Mouse (Mus musculus): Measurements from ENCODE around the gene Usp22. TPM values are rescaled to one million over a fixed set of nuclear protein-coding genes. Genes with fewer than 3 reads are reported as not detected.
"Not testable (repeated sequence)": the region's sequence is repeated elsewhere in the genome, so short reads cannot be mapped to it uniquely, and the experiment has no call there.

Usp22 gene
- polyA plus RNA-seq, 1 experiment from 2014 or later, result 87.8 TPM

DNA sequence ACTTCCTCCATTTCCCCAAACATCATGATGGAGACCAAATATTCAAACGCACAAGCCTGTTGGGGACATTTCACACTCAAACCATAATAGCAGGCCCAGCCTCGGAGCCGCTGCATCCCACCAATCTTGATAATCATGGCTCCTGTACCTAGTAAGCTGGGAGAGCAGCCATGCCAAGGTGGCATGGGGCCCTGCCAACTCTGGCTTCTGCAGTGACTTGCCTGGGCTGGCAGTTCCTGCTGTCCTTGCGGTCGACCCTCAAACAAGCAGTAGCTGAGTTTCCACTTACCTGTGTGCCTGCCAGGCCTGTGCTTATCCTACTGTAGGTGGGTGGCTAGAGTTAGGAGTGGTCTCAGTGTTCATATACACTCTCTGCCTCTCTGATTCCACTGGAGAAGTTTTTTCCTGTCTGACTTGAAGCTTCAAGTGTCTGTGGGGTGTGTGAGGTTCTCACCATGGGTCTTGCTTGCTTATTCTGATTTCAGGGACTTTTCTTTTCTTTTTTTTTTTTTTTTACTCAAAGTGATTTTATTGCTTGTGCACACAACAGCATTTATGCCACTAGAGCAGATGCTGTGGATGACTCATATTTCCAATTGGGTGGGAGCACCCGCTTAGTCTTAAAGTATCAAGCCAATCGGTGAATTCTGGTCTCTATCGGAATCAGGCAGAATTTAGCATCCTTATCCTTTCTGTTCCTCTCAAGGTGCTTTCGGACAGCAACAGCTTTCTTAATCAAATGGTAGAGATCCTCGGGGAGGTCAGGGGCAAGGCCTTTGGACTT lies 30.5 kb upstream of the Usp22 start:
- ChIA-PET CTCF (no interaction called here), POLR2A (interaction anchor here (0.6 kb wide), 1 partner anchor 515 kb away, joined by 3 read pairs; the partner anchor contains the start of gene Slc5a10)
- H3K27me3 ChIP-seq, result peaks cover 17% of the 10 kb centered on the region
- in situ Hi-C loops (cut with MboI; ENCODE audit: low pct_unique_long_range_greater_than_20kb), result no loop called here
- TF ChIP-seq CTCF (IDR thresholded peaks at IDR 0.05), result no peak
- no peak for DNase-seq (ENCODE audit: low read depth, low spot score)
- ATAC-seq, result no peak

DNA sequence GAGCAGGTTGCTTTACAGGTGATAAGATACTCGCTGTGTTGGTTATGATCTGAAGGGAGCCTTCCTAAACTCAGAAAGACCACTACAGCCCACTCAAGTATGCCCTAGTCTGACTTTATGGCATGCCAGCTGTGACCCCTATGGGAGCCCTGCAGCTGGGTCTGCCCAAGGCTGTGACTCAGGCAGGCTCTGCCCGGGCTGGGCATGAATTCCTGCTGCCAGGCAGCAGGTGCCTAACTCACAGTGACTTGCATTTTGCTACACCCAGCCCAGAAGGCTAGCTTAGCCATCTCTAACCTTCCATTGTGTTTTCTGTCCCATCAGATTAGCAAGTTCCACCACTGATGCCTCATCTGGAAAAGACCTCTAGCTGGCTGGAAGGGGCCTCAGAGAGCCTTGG lies 28.0 kb upstream of the Usp22 start:
- DNase-seq (ENCODE audit: low read depth, low spot score) (no peak), ATAC-seq (no peak)
- in situ Hi-C loops (cut with MboI; ENCODE audit: low pct_unique_long_range_greater_than_20kb), result no loop called here
- ChIA-PET POLR2A (no interaction called here), CTCF (interaction anchor here (0.8 kb wide), 1 partner anchor 12 kb away, joined by 3 read pairs; no protein-coding TSS in a partner anchor)
- peaks cover 4% of the 10 kb centered on the region for H3K27me3 ChIP-seq
- no peak for TF ChIP-seq CTCF (IDR thresholded peaks at IDR 0.05)

DNA sequence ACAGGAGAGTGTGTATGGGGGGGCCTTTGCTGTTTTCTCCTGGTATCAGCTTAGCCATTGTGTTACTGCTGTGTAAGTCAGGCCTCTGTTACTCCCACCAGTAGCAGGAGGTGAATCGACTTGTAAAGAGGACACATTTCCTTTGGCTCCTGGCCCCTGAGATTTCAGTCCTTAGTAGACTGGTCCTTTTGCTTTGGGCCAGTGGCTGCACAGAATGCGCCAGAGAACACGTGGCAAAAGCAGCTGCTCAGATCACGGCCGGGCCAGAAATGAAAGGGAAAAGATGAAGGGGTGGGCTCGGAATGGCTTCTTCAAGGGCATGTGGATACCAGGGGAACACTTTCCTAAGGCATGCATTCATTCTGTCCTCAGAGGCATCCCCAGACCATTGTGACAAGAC lies 27.3 kb upstream of the Usp22 start:
- no peak for TF ChIP-seq CTCF (IDR thresholded peaks at IDR 0.05)
- ChIA-PET POLR2A (no interaction called here), CTCF (interaction anchor here (0.8 kb wide), 1 partner anchor 11 kb away, joined by 3 read pairs; no protein-coding TSS in a partner anchor)

DNA sequence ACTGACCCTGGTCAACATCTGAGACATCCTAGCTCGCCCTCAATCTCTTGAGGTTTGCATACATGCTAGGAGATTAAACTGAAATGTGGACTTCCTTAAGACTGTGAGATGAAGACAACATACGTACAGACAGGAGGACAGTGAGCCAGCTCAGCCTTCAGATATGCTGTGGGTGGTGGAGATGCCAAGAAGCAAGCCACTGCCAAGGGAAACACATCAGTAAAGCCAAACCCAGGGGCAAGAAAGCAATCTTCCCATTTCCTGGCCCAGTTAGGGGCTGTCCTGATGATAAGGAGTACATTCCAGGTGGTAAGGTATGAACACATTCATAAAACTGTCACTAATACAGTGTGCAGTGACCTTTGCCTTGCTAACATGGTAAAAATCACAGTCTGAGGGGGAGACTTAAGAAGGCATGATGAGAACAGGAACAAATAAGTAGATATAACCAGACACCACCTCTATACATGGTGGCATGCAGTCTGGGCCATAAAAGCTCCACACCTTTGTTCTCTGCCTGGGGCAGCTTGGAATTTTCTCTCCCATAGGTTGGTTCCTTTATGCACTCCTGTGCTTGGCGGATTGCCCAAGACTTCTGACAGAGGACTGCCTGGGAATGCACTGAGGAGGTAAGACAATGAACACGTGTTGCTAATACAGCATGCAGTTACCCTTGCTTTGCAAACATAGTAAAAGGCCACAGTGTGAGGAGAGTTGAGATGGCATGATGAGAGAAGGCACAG lies 24.9 kb upstream of the Usp22 start:
- ChIA-PET CTCF (no interaction called here), POLR2A (no interaction called here)
- no peaks in the 10 kb centered on the region for H3K27me3 ChIP-seq
- in situ Hi-C loops (cut with MboI; ENCODE audit: low pct_unique_long_range_greater_than_20kb), result no loop called here
- ATAC-seq (no peak), DNase-seq (ENCODE audit: low read depth, low spot score) (no peak)
- no peak for TF ChIP-seq CTCF (IDR thresholded peaks at IDR 0.05)

More for the DNA sequence above, 27.3 kb upstream of the Usp22 start:
- in situ Hi-C loops (cut with MboI; ENCODE audit: low pct_unique_long_range_greater_than_20kb), result no loop called here
- H3K27me3 ChIP-seq, result no peaks in the 10 kb centered on the region
- DNase-seq (ENCODE audit: low read depth, low spot score), result no peak
- ATAC-seq, result no peak

DNA sequence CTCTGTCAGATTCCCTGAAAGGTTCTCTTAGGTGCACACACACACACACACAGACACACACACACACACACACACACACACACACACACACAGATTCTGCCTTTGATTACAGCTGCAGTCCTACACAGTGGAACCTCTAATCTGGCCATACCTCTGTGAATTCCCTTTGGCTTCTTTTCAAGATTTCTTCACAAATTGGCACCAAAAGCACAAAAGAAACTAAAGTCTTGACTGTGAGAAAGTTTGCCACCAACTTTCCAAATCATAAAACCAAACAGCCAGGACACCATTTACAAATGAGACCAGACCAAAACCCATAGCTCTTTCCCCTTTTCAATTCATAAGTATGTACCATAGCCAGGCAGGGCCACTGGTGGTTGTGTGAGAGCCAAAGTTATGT lies 23.1 kb upstream of the Usp22 start:
- in situ Hi-C loops (cut with MboI; ENCODE audit: low pct_unique_long_range_greater_than_20kb), result no loop called here
- ATAC-seq (no peak), DNase-seq (ENCODE audit: low read depth, low spot score) (no peak)
- CTCF ChIA-PET, result no interaction called here
- POLR2A ChIA-PET, result interaction anchor here (0.6 kb wide), 1 partner anchor 335 kb away, joined by 3 read pairs; no protein-coding TSS in a partner anchor
- no peaks in the 10 kb centered on the region for H3K27me3 ChIP-seq
- no peak for TF ChIP-seq CTCF (IDR thresholded peaks at IDR 0.05)

DNA sequence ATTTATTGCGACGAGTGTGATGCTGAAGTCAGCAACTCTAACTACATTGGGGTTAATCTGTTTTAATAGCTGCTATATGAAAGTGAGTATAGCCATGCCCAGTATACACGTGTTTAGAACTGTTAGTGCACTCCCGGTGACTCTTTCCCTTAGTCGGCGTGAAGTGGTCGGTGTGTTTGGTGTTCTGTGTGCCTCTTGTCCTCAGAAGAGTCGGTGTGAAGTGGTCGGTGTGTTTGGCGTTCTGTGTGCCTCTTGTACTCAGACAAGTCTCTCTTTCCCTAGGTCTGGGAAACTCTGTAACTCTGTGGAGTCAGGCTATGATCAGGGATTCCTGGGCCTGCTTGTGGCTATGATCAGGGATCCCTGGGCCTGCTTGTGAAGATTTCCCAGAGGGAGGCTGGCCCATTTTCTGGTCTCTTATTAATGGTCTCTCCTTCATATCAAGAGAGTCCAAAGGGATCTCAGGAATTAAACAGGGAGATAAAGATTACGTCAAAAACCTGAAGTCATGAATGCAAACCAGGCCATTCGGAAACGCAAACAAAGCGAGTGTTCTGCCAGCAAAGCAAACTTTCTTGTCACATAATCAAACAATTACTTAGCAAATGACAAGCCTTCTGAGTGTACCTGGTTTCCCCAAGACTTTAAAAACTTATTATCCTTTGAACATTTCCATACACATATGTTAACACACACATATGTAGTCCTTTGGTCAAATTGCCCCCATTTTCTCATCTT lies 21.9 kb upstream of the Usp22 start:
- ChIA-PET POLR2A (no interaction called here), CTCF (no interaction called here)
- DNase-seq (ENCODE audit: low read depth, low spot score) (no peak), ATAC-seq (no peak)
- H3K27me3 ChIP-seq, result no peaks in the 10 kb centered on the region
- no peak for TF ChIP-seq CTCF (IDR thresholded peaks at IDR 0.05)
- in situ Hi-C loops (cut with MboI; ENCODE audit: low pct_unique_long_range_greater_than_20kb), result no loop called here

DNA sequence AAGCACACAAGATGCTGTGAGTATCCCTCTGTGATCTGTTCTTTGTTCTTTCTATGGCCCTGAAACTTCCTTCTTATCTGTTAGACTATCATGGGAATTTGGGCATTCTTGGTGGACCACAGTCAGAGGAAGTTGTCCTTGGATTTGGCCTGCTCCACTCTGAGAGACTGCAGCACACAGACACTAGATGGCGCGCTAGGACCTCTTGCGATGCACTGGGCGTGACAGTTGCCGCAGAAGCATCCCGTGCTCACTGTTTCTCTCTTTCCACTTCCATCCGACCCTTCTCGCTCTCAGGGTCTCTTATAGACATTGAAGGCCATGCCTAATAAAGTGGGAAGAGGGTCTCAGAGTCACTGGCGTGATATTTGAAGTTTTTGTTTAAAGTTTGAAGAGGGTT lies 18.5 kb upstream of the Usp22 start:
- POLR2A ChIA-PET, result no interaction called here

DNA sequence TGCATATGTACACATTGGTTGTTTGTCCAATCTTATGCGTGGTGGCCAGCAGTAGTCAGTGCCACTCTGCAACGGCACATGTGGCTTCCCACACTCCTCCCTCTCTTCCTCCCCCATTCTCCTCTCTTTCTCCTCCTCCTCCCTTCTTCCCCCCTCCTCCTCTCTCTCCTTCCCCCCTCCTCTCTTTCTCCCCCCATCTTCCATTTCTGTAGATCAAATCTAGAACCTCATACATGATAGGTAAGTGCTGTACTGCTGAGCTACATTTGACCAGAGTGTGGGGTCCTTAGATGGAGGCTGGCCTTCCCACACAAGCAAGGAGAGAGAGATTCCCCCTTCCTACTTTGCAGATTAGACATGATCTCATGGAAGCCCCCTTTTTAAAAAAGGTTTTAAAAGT lies 17.9 kb upstream of the Usp22 start:
- no peak for DNase-seq (ENCODE audit: low read depth, low spot score)
- peaks cover 9% of the 10 kb centered on the region for H3K27me3 ChIP-seq
- ATAC-seq, result no peak
- TF ChIP-seq CTCF (IDR thresholded peaks at IDR 0.05), result no peak
- in situ Hi-C loops (cut with MboI; ENCODE audit: low pct_unique_long_range_greater_than_20kb), result loop anchor here (5.0 kb wide), 1 partner anchor 220 kb away; no protein-coding TSS in a partner anchor
- POLR2A ChIA-PET, result interaction anchor here (0.7 kb wide), 1 partner anchor 403 kb away, joined by 4 read pairs; no protein-coding TSS in a partner anchor
- CTCF ChIA-PET, result interaction anchor here (0.7 to 0.8 kb wide), 2 partner anchors 9 to 17 kb away, joined by 3 to 4 read pairs; no protein-coding TSS in a partner anchor

More for the DNA sequence above, 18.5 kb upstream of the Usp22 start:
- in situ Hi-C loops (cut with MboI; ENCODE audit: low pct_unique_long_range_greater_than_20kb), result loop anchor here (5.0 kb wide), 1 partner anchor 219 kb away; no protein-coding TSS in a partner anchor
- H3K27me3 ChIP-seq, result peaks cover 9% of the 10 kb centered on the region
- peak; percentile 87 for TF ChIP-seq CTCF (IDR thresholded peaks at IDR 0.05)
- DNase-seq (ENCODE audit: low read depth, low spot score) (no peak), ATAC-seq (peak; percentile 47)
- CTCF ChIA-PET, result interaction anchor here (0.7 to 1.2 kb wide), 3 partner anchors 8 to 196 kb away, joined by 3 to 4 read pairs (median 3); no protein-coding TSS in a partner anchor

DNA sequence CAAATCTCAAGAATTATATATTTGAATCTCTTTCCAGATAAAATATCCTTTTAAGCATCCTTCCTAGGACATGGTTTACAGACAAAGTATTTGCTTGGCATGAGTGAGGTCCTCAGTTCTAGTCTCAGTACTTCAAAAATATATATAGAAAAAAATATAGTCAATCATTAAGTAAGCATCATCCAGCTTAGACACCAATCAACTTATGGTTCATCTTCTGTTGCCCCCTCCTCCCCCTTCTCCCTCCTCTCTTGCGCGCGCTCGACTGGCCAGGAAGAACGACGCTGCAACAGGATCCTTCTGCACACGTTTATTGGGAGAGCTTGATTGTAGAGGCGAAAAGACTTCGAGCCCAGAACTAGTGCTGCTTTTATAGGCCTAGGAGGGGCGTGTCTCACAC lies 17.3 kb upstream of the Usp22 start:
- POLR2A ChIA-PET, result interaction anchor here (0.7 kb wide), 1 partner anchor 402 kb away, joined by 4 read pairs; no protein-coding TSS in a partner anchor
- CTCF ChIA-PET, result not testable (repeated sequence)

DNA sequence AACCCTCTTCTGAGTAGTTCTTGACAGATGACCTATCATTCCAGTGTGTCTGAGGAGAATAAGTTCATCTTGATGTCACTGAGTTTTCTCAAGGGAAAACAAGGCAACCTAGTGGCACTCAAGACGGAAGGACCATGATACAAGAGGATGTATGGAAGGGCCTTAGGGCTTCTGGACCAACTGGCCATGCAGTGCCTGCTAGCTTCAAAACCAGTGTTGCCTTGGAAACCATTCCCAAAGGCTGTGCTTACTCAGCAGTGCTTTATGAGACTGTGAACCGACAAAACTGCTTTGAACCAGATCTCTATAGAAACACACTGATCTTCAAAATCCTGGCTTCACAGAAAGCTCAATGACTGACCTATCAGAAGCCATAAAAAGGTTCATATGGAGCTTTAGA lies 15.9 kb upstream of the Usp22 start:
- in situ Hi-C loops (cut with MboI; ENCODE audit: low pct_unique_long_range_greater_than_20kb), result loop anchor here (5.0 kb wide), 1 partner anchor 222 kb away; no protein-coding TSS in a partner anchor
- ChIA-PET POLR2A (no interaction called here), CTCF (interaction anchor here (0.8 to 1.3 kb wide), 2 partner anchors 12 to 38 kb away, joined by 3 read pairs; no protein-coding TSS in a partner anchor)
- DNase-seq (ENCODE audit: low read depth, low spot score) (no peak), ATAC-seq (no peak)
- peaks cover 9% of the 10 kb centered on the region for H3K27me3 ChIP-seq
- no peak for TF ChIP-seq CTCF (IDR thresholded peaks at IDR 0.05)

More for the DNA sequence above, 17.3 kb upstream of the Usp22 start:
- not testable (repeated sequence) for H3K27me3 ChIP-seq; DNase-seq (ENCODE audit: low read depth, low spot score); ATAC-seq
- in situ Hi-C loops (cut with MboI; ENCODE audit: low pct_unique_long_range_greater_than_20kb), result loop anchor here (5.0 kb wide), 1 partner anchor 220 kb away; no protein-coding TSS in a partner anchor
